Mouse (Mus musculus) olfactory bulb, adult 2 months (tissue): ENCODE data around the gene Rtkn2.

Experiments used
- CTCF ChIP-seq: fragments of 200-500 bp; IDR thresholded peaks from 2 replicates; pipeline ENCODE4 v1.5.1; 2012; ENCODE audit warnings: low read depth, mild to moderate bottlenecking, low read length, moderate library complexity; ENCODE audit not compliant: insufficient read depth
- POLR2A ChIP-seq: fragments of 200-500 bp; IDR thresholded peaks from 2 replicates; pipeline ENCODE4 v1.6.1; 2012; ENCODE audit warnings: mild to moderate bottlenecking, low read depth, low read length, moderate library complexity; ENCODE audit not compliant: insufficient read depth

DNA sequence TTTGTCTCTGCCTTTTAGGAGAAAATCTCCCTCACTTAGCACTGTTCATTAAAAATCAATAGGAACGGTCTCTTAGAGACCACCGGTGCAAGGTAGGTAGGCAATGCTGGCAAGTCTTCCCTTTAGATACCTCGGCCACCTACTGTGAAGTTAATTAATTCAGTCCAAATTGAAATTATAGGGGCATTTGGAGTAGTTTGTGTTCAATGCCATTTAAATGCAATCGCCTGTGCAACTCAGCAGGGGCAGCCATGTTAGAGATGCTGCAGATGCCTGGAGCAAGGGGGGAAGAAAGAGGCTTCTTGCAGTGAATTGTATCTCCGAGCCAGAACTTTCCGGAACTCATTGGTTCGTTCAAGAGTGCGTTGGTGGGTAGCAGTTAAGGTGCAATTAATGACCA is 65.5 kb downstream of the Rtkn2 start:
- no peak for TF ChIP-seq CTCF
- no peak for TF ChIP-seq POLR2A
